30 mouse cellular contexts compared by ENCODE assay signal in genomic region chr10:108638095-108638494, GRCm38 (mm10).
DNase-seq lines count a peak whose midpoint lies in the region; ATAC-seq and TF ChIP-seq lines count a peak whose summit lies in the region.
"Had no signal": no experiment of that assay in that cellular context is flagged by ENCODE, and none has a peak within 500 bp of the region (broad histone marks: within the 10 kb centered on the region; RNA-seq: fewer than 3 reads in every experiment).

No protein-coding gene starts in this region.

- no peak overlapping the region for H3K9ac ChIP-seq in forebrain, embryonic 16.5 days (replicated peaks; ENCODE audit: low read depth, low read length)
- H3K9ac ChIP-seq in forebrain, embryonic 12.5 days: no peak overlapping the region
- no peak overlapping the region for H3K9ac ChIP-seq in midbrain, embryonic 13.5 days (replicated peaks)
- H3K9ac ChIP-seq: embryonic facial prominence, embryonic 12.5 days; forebrain, postnatal 0 days; intestine, embryonic 15.5 days; liver, embryonic 12.5 days; liver, postnatal 0 days had no signal

- H3K36me3 ChIP-seq in forebrain, embryonic 16.5 days (ENCODE audit: control insufficient read depth, insufficient read depth): no peaks in the 10 kb centered on the region
- H3K36me3 ChIP-seq in forebrain, embryonic 12.5 days (replicated peaks): no peaks in the 10 kb centered on the region
- H3K36me3 ChIP-seq in midbrain, embryonic 13.5 days: 0 out of 2 replicates have a peak, but pooled peaks cover 6% of the 10 kb centered on the region
- H3K36me3 ChIP-seq: embryonic facial prominence, embryonic 12.5 days; intestine, embryonic 15.5 days; liver, embryonic 12.5 days had no signal

- no peak overlapping the region for H3K4me3 ChIP-seq in forebrain, embryonic 16.5 days (replicated peaks; ENCODE audit: low read length)
- no peak overlapping the region for H3K4me3 ChIP-seq in forebrain, embryonic 12.5 days (replicated peaks)
- no peak overlapping the region for H3K4me3 ChIP-seq in layer of hippocampus, adult 2 months
- no peak overlapping the region for H3K4me3 ChIP-seq in midbrain, embryonic 13.5 days (replicated peaks)
- H3K4me3 ChIP-seq: embryonic facial prominence, embryonic 12.5 days; heart, adult 2 months; intestine, embryonic 15.5 days; liver, embryonic 12.5 days had no signal

- TF ChIP-seq CTCF in layer of hippocampus, adult 2 months (conservative IDR thresholded peaks at IDR 0.05): no peak

- whole genome bisulfite sequencing in forebrain, embryonic 16.5 days: 66% methylated on average over 4 of the region's 5 CpGs
- 64% methylated on average over 5 of the region's 5 CpGs for WGBS in forebrain, embryonic 12.5 days
- 29% methylated on average over 5 of the region's 5 CpGs for WGBS in midbrain, embryonic 13.5 days

- peaks cover 3% of the 10 kb centered on the region; the same call in 1 of the 2 replicates for H3K4me1 ChIP-seq in forebrain, embryonic 16.5 days (replicated peaks; ENCODE audit: control insufficient read depth, insufficient read depth, low read length)
- H3K4me1 ChIP-seq in forebrain, embryonic 12.5 days: peaks cover 7% of the 10 kb centered on the region; the same call in 1 of the 2 replicates
- H3K4me1 ChIP-seq in midbrain, embryonic 13.5 days (replicated peaks): 0 out of 2 replicates have a peak, but pooled peaks cover 6% of the 10 kb centered on the region
- H3K4me1 ChIP-seq: embryonic facial prominence, embryonic 12.5 days; intestine, embryonic 15.5 days; liver, embryonic 12.5 days had no signal

- no peaks in the 10 kb centered on the region for H3K27me3 ChIP-seq in forebrain, embryonic 16.5 days (replicated peaks; ENCODE audit: control insufficient read depth, insufficient read depth, low read length)
- H3K27me3 ChIP-seq in forebrain, embryonic 12.5 days: no peaks in the 10 kb centered on the region
- H3K27me3 ChIP-seq in midbrain, embryonic 13.5 days: no peaks in the 10 kb centered on the region
- H3K27me3 ChIP-seq: CH12.LX; embryonic facial prominence, embryonic 12.5 days; intestine, embryonic 15.5 days; liver, embryonic 12.5 days had no signal

- no peak overlapping the region for H3K4me2 ChIP-seq in forebrain, embryonic 16.5 days (ENCODE audit: low read length)
- H3K4me2 ChIP-seq in forebrain, embryonic 12.5 days: no peak overlapping the region
- no peak overlapping the region for H3K4me2 ChIP-seq in midbrain, embryonic 13.5 days (replicated peaks)
- H3K4me2 ChIP-seq: embryonic facial prominence, embryonic 12.5 days; intestine, embryonic 15.5 days; liver, embryonic 12.5 days had no signal

- no peaks in the 10 kb centered on the region for H3K9me3 ChIP-seq in forebrain, embryonic 16.5 days (ENCODE audit: control insufficient read depth, low read length)
- no peaks in the 10 kb centered on the region for H3K9me3 ChIP-seq in forebrain, embryonic 12.5 days
- no peaks in the 10 kb centered on the region for H3K9me3 ChIP-seq in midbrain, embryonic 13.5 days
- H3K9me3 ChIP-seq: embryonic facial prominence, embryonic 12.5 days; intestine, embryonic 15.5 days; liver, embryonic 12.5 days had no signal

- DNase-seq in layer of hippocampus, adult 2 months (ENCODE audit: low spot score in 2 of 2): no peak
- DNase-seq in layer of hippocampus, adult 8-10 months (ENCODE audit: low spot score in 2 of 2): no peak
- no peak for DNase-seq in ovary, postnatal 36 days (ENCODE audit: low spot score)
- no peak for DNase-seq in urinary bladder, postnatal 10 days (ENCODE audit: low spot score)
- DNase-seq: adrenal gland, adult 8-10 months; cerebellum, adult 11 months; cerebellum, adult 9-10 months; cerebellum, postnatal 36 days; embryo, embryonic 11 days; forebrain, postnatal 0 days; heart, adult 2 months; kidney, adult 2 months; kidney, postnatal 36 days; layer of hippocampus, postnatal 36 days; left cerebral cortex, postnatal 4 days; liver, postnatal 0 days; lung, postnatal 36 days; right cerebral cortex, adult 18-20 months; spleen, adult 18-20 months; thymus, adult 18-20 months had no signal

- peak; percentile 50; the same call in 1 of the 2 replicates for ATAC-seq in forebrain, embryonic 16.5 days
- ATAC-seq in forebrain, embryonic 12.5 days (ENCODE audit: low FRiP score): no peak
- peak; percentile 45; the same call in 1 of the 2 replicates for ATAC-seq in midbrain, embryonic 13.5 days
- ATAC-seq: activated CD4-positive, CD25-positive, alpha-beta regulatory T cell, adult 4 months; forebrain, postnatal 0 days; hindbrain, embryonic 16.5 days; intestine, embryonic 15.5 days; liver, embryonic 12.5 days; liver, postnatal 0 days had no signal

- no peak overlapping the region for H3K27ac ChIP-seq in forebrain, embryonic 16.5 days (ENCODE audit: low read length)
- no peak overlapping the region for H3K27ac ChIP-seq in forebrain, embryonic 12.5 days
- peak overlapping the region; percentile 0; the same call in 1 of the 2 replicates for H3K27ac ChIP-seq in layer of hippocampus, adult 2 months
- H3K27ac ChIP-seq in midbrain, embryonic 13.5 days: no peak overlapping the region
- H3K27ac ChIP-seq: embryonic facial prominence, embryonic 12.5 days; heart, adult 2 months; intestine, embryonic 15.5 days; liver, embryonic 12.5 days; stomach, postnatal 0 days had no signal
